Mouse (Mus musculus) embryonic fibroblast, embryonic 13.5 days (primary cell): ENCODE data around the gene Aldh1a3.

Source experiments
- CTCF ChIP-seq: IDR thresholded peaks from 2 replicates; pipeline ENCODE4 v1.5.1; 2011; ENCODE audit warnings: mild to moderate bottlenecking, control low read depth, low read length, moderate library complexity, borderline replicate concordance; ENCODE audit not compliant: insufficient read depth
- POLR2A ChIP-seq: IDR thresholded peaks from 2 replicates; pipeline ENCODE4 v1.6.1; 2011; ENCODE audit warnings: low read depth, mild to moderate bottlenecking, control low read depth, low read length, moderate library complexity

DNA sequence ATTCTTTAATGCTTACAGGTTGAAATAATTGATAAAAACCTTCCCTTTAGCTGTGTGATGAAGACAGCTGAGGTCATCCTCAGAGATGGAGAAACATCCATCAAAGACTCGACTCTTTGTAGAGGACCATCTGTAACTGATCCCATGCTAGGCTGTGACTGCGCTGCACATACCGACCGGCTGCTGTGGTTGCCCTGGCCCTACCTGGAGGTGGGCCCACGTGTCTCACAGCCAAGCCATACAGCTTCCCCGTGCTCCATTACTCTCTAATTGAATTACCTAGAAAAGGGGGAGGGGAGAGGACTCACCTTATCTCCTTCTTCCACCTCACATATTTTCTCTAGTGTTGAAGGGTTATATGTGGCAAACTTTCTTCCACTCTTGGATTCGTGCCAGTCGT, 5.4 kb downstream of the Aldh1a3 start:
- TF ChIP-seq CTCF (no peak), POLR2A (no peak)
